Mouse (Mus musculus) bone marrow macrophage, adult 2 months (primary cell): ENCODE data around the gene Ttc9c. TPM values are rescaled to one million over a fixed set of nuclear protein-coding genes. Genes with fewer than 3 reads are reported as not detected.

ENCODE experiments used
- H3K27ac ChIP-seq: 2 replicates; pipeline ENCODE4 v1.5.1; 2012; ENCODE audit warnings: low read depth, low read length; ENCODE audit not compliant: insufficient read depth
- H3K4me1 ChIP-seq: 2 replicates; pipeline ENCODE4 v1.6.1; 2012; ENCODE audit warnings: low read length; ENCODE audit not compliant: control insufficient read depth, insufficient read depth
- H3K4me3 ChIP-seq: 2 replicates; pipeline ENCODE4 v1.5.1; 2012; ENCODE audit warnings: mild to moderate bottlenecking, low read length, moderate library complexity; ENCODE audit not compliant: insufficient read depth
- CTCF ChIP-seq: IDR thresholded peaks from 2 replicates; pipeline ENCODE4 v1.5.1; 2012; ENCODE audit warnings: low read depth, mild to moderate bottlenecking, low read length, moderate library complexity
- POLR2A ChIP-seq: IDR thresholded peaks from 2 replicates; pipeline ENCODE4 v1.6.1; 2012; ENCODE audit warnings: mild to moderate bottlenecking, low read depth, low read length, borderline replicate concordance
- polyA plus RNA-seq: library from polyadenylated mRNA; stranded (reverse); fragments of >200 nt; gene quantifications from 2 replicates; pipeline ENCODE4 v1.2.4, GENCODE M21; 2012; ENCODE audit not compliant: missing spikeins, insufficient read depth, insufficient read length

Gene Ttc9c
- polyA plus RNA-seq, 1 experiment: 37.6 TPM

GRCm38 (mm10) chr19:8788521-8788920 is 30.6 kb downstream of the Ttc9c start:
- Histone ChIP-seq H3K4me1 (peaks cover 5% of the 10 kb centered on the region), H3K27ac (no peak overlapping the region), H3K4me3 (no peak overlapping the region)
- TF ChIP-seq POLR2A (no peak), CTCF (no peak)

GRCm38 (mm10) chr19:8786008-8786781 is 32.9 kb downstream of the Ttc9c start, which contains the start of gene Taf6l:
Gene Taf6l (minus strand): TSS chr19:8786417.
- no peak for TF ChIP-seq CTCF
- no peak for TF ChIP-seq POLR2A
- H3K4me1 ChIP-seq: peaks cover 5% of the 10 kb centered on the region
- H3K4me3 ChIP-seq: peak within 1 kb of the TSS; percentile 80
- H3K27ac ChIP-seq: peak within 1 kb of the TSS; percentile 43; the same call in 1 of the 2 replicates

DNA sequence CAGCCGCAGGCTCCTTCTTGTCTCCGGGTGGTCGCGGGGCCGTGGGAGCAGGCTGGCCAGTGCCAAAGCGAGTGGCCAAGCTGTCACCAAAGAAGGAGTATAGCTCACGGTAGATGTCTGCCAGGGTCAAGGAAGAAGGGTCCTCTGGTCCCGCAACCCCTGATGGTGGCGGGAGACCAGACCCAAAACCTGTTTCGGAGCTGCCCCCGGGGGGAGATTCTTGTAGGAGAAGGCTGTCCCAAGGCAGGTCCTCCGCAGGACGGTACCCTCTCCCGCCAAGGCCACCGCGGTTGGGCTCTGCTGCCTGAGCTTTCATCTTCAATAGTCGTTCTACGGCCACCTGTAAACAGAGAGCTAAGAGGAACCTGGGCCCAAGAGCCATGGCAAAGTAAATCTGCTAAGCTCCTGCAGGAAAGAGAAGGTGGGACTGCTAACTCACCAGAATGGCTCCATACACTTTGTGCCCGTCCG is 44.1 kb downstream of the Ttc9c start:
- no peak for TF ChIP-seq CTCF
- no peak for TF ChIP-seq POLR2A
- peaks cover 21% of the 10 kb centered on the region for H3K4me1 ChIP-seq
- H3K4me3 ChIP-seq: peak overlapping the region; percentile 86
- H3K27ac ChIP-seq: peak overlapping the region; percentile 83

- Histone ChIP-seq H3K4me1 (peaks cover 21% of the 10 kb centered on the region), H3K4me3 (peak within 1 kb of the TSS; percentile 86), H3K27ac (peak within 1 kb of the TSS; percentile 83)
- no peak for TF ChIP-seq CTCF
- TF ChIP-seq POLR2A: peak; percentile 86; the same call in 1 of the 2 replicates
These were observed 44.9 kb downstream of the Ttc9c start, which contains the start of gene Tmem179b for GRCm38 (mm10) chr19:8774086-8774835. Gene Tmem179b (minus strand): TSS chr19:8774467.

- TF ChIP-seq POLR2A (no peak), CTCF (no peak)
- Histone ChIP-seq H3K4me1 (peaks cover 21% of the 10 kb centered on the region), H3K27ac (0 out of 2 replicates have a peak overlapping the region, but pooled peaks have one; percentile 1), H3K4me3 (peak overlapping the region; percentile 86)
These were observed 45.7 kb downstream of the Ttc9c start for GRCm38 (mm10) chr19:8773409-8773808.

- Histone ChIP-seq H3K4me3 (peak overlapping the region; percentile 86), H3K4me1 (peaks cover 21% of the 10 kb centered on the region), H3K27ac (no peak overlapping the region)
- TF ChIP-seq POLR2A (no peak), CTCF (no peak)
These were observed 46.1 kb downstream of the Ttc9c start for GRCm38 (mm10) chr19:8772996-8773395.

GRCm38 (mm10) chr19:8770567-8771270 is 48.4 kb downstream of the Ttc9c start, which contains the start of gene Tmem223:
Gene Tmem223 (plus strand): TSS chr19:8770996.
- H3K27ac ChIP-seq: peak within 1 kb of the TSS; percentile 32
- 0 out of 2 replicates have a peak, but pooled peaks have one; percentile 79 for TF ChIP-seq POLR2A
- no peak for TF ChIP-seq CTCF
- peak within 1 kb of the TSS; percentile 79 for H3K4me3 ChIP-seq
- H3K4me1 ChIP-seq: peaks cover 21% of the 10 kb centered on the region

- TF ChIP-seq POLR2A (no peak), CTCF (no peak)
- H3K4me1 ChIP-seq: peaks cover 25% of the 10 kb centered on the region
- no peak overlapping the region for H3K4me3 ChIP-seq
- H3K27ac ChIP-seq: no peak overlapping the region
These were observed 53.6 kb downstream of the Ttc9c start for GRCm38 (mm10) chr19:8765562-8765961.

DNA sequence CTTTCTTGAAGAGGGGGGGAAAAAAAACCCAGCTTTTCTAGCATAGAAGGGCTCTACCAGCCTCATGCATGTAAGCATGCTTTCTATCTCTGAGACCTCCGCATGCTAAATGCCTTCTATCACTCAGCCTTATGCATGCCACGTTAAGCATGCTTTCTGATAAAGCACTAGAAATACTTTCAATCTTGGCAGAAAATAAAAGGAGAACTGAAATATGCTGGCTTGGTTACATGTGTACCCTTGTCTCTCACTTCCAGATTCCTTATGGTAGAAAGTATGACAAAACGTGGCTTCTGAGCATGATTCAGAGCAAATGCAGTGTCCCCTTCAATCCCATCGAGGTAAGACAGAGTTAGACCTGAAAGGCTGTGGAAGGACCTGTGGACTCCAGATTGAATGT is 55.9 kb downstream of the Ttc9c start:
- no peak for TF ChIP-seq POLR2A
- TF ChIP-seq CTCF: no peak
- Histone ChIP-seq H3K4me3 (no peak overlapping the region), H3K27ac (peak overlapping the region; percentile 57), H3K4me1 (peaks cover 25% of the 10 kb centered on the region)
